Mouse (Mus musculus): ENCODE results near the gene Oxnad1.
"Not testable (repeated sequence)": the region's sequence is repeated elsewhere in the genome, so short reads cannot be mapped to it uniquely, and the experiment has no call there.

The Oxnad1 gene

DNA sequence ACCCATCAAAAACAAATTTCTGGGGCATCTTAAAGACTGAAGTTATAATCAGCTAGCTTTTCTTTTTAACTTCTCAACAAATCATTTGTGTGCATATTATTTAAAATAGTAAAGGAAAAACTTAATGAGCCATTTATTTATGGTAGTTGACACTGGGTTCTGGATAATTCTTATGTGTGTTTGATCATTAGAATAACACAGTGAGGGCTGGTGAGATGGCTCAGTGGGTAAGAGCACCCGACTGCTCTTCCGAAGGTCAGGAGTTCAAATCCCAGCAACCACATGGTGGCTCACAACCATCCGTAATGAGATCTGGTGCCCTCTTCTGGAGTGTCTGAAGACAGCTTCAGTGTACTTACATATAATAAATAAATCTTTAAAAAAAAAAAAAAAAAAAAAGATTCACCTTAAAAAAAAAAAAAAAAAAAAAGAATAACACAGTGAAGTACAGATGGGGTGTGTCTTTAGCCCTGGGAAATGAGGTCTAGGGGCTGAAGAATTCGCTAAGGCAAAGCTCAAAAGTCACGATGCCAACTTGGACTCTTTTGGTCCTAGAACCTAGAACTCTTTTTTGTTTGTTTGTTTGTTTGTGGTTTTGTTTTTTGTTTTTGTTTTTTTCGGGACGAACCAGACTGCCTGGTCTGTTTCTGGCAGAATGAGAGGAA lies 2.5 kb downstream of the Oxnad1 start:
- DNase-seq (ENCODE audit: low spot score in 2 of 2), result not testable (repeated sequence)

DNA sequence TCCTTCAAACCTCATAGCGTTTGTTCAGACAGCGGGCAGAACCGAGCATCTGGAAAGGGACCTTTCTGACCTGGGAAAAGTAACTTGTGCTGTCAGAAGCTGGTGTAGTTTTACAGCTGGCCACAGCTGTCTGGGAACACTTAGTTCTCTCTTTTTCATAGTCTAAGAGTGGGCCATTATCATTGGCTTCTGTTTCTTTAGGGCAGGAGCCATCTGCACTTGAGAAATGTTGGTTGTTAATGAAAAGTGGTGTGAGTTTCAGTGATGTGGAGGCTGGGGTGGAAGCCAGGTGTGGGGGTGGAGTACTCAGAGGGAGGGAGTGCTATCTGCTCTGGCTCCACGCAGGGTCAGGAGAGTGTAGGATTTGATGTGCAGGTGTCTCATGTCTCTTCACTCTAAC lies 6.0 kb downstream of the Oxnad1 start:
- no peak for DNase-seq (ENCODE audit: low spot score in 2 of 2)

DNA sequence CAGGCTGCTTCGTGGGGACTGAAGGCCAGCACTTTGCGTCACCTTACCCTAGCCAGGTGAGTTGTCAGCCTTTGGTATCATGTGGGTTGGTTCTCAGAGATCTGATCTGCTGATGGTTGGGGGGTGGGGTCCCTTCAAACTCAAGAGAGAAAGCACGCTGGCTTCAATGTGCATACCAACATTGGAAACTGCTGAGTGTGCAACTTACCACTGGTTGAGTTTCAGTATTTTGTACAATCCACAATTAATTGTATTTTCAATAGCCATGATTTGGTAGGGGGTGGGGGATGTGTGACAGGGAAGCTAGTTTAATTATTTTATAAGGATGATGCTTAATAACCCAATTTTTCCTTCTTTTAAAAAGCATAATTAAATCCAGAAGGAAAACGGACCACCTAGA lies 6.5 kb downstream of the Oxnad1 start:
- no peak for DNase-seq (ENCODE audit: low spot score in 2 of 2)

DNA sequence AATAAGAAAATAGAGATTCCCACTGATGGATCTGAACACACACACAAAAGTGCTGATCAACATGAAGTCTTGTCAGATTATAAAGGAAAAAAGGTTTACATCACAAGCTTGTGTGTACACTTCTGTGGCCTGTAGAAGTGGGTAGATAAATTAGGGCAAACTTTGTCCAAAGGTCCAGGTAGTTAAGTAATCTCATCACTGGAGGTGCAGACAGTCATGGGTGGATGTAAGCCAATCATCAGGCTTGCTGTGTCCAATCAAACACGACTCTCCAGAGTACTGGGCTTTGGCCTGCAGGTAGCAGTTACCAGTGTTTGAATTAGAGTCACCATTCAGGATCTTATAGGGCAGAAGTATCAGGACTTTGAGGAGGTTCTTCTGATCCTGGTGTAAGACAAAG lies 7.8 kb downstream of the Oxnad1 start:
- no peak for DNase-seq (ENCODE audit: low spot score in 2 of 2)

DNA sequence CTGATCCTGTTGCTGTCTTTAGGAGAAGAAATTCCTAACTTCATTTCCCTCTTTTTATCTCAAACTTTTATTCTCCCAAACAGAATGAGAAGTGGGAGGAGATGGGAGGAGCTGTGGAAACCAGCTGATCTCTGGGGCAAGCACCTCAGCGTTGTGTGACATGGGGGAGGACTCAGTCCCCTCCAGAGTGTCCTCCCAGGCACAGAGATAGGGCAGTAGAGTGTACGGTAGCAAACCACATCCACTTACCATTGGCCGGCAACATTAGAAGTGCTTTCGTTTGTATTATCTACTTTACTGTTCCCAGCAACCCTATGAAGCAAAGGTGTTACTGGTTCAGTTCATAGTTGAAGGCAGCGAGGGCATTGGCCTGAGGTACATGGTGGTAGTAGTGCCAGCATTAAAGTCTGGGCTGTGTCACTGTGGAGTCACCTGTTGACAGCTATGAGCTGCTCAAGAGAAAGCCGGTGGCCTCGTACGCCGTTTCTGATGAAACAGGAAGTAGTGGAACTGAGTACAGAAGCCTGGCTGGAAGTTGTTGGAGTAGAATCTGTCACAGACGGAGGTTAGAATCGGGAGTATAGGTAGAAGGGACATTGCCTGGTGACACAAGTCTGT lies 8.4 kb downstream of the Oxnad1 start:
- DNase-seq (ENCODE audit: low spot score in 2 of 2), result no peak

DNA sequence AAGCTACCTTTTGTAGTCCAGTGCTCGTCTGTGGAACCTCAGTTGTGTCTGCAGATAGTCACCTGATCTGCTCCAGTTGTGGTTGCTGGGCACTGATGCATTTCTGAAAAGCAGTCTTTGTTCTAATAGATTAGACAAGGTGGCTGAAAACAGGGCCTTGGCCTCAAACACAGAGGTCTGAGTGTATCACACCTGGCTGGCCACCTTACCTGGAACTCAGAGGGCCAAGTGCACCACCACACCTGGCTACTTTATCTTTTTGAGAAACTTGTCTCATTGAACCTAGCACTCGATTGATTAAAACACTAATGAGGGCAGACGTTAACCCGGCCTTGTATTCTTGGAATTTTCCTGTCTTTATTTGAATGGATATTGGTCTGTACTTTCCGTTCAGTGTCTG lies 10.5 kb downstream of the Oxnad1 start:
- no peak for DNase-seq (ENCODE audit: low spot score in 2 of 2)

DNA sequence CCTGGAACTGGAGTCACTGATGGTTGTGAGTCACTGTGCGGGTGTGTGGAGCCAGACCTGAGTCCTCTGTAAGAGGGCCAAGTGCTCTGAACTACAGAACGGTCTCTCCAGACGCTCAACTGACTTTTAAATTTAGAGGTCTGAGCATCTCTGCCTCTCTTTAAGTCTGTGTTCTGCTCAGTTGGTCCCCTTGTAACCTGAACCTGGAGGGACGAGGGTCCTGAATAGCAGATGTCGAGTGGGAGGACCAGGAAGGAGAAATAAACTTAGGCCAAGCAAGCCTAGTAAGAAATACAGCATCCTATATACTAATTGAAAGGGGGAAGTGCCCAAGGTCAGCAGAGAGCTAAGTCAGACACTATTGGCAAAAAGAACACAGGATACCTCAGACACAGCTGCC lies 11.6 kb downstream of the Oxnad1 start:
- no peak for DNase-seq (ENCODE audit: low spot score in 2 of 2)

DNA sequence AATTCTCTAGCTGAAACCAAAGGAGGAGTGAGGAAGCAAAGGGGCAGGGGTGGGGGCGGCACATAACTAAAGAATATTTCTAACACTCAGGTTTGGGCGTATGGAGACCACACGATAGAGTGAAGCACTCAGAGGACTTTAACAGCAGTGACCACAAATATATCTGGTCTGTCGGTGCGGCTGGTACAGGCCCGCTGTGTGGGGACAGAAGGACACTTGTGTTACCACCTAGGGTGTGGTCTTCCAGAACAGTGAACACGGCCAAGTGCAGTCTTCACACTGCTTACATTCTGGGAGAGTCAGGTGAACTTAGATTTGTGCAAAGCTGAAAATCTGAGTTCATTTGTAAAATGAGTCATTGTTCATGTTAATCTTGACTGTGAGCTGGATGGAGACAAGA lies 12.5 kb downstream of the Oxnad1 start:
- no peak for DNase-seq (ENCODE audit: low spot score in 2 of 2)

DNA sequence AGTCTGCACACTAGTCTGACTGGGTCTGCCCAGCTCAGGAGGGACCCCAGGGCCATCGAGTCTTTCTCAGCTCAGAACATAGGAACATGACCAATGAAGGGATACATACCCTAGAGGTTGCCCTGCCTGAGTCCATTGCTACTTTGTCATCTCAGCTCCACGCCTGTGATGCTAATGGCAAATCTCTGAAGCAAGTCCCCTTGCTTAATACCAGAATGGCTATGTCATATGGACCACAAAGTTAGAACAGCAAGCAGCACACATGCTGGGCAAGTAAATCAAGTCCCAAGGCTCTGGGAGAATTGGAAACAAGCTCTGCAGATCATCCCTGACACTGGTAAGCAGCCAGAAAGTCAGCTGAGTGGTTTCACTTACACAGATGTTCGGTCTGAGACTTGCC lies 13.8 kb downstream of the Oxnad1 start:
- DNase-seq (ENCODE audit: low spot score in 2 of 2), result no peak

DNA sequence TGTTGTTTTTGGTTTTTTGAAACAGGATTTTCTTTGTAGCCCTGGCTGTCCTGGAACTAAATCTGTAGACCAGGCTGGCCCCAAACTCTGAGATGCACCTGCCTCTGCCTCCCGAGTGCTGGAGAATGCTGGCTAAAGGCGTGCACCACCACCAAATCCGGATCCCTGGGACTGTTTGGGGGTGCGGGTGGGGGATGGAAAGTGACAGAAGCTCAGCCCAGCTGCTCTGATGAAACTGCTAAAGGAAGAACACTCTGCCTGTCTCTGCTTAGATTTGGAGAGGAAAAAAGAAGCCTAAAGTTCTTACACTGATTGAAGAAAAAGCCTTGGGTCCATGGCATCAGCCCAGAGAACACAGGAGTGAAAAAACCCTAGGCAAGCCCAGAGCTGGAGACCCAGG lies 18.4 kb downstream of the Oxnad1 start:
- no peak for DNase-seq (ENCODE audit: low spot score in 2 of 2)

DNA sequence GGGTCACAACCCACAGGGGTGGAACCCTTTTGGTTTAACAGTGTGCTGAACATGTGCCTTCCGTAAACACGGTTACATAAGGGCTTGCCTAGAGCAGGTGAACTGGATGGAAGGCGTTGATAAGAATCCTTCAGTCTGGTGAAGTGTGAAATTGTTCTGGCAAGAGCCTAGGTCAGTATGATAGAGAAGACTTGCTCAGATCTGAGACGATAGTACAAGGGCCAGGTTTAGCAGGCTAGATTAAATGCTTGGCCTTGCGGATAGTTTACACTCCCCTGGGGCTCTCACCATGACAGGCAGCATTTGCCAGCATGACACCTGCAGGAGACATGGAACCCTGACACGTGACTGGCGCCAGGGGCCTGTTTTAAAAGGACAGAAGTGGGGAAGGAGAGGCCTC lies 20.5 kb downstream of the Oxnad1 start:
- DNase-seq (ENCODE audit: low spot score in 2 of 2), result no peak

DNA sequence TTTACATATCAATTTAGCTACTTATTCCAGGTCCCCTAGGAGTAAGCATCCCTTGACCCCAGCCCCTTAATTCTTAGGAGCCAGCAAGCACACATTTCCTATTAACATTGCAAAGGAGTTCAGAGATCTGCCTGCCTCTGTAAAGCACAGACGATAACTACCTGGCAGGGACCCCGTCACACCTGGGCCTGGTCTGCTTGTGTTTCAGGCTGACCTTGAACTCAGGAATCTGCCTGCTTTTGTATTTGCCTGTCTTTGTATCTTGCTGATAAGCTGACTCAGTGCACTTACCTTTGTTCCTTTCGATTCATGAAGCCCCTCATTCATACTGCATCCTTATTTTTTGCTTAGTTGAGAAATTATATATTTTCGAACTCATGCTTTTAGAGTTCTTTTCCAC lies 21.7 kb downstream of the Oxnad1 start:
- DNase-seq (ENCODE audit: low spot score in 2 of 2), result no peak

DNA sequence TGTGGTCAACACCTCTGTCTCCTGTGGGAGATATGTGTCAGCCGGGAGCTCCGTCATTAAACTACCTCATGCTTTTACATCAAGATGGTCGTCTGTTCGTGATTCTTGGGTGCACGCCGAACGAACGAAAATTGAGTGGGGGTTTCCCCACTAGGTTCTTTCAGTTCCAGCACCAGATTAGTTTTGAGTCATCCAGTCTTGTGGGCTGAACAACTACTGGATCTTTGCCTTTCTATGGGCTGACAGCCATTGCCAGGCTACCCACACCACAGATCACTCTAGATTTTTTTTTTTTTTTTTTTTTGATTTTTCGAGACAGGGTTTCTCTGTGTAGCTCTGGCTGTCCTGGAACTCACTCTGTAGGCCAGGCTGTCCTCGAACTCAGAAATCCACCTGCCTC lies 26.9 kb downstream of the Oxnad1 start:
- DNase-seq (ENCODE audit: low spot score in 2 of 2), result not testable (repeated sequence)

DNA sequence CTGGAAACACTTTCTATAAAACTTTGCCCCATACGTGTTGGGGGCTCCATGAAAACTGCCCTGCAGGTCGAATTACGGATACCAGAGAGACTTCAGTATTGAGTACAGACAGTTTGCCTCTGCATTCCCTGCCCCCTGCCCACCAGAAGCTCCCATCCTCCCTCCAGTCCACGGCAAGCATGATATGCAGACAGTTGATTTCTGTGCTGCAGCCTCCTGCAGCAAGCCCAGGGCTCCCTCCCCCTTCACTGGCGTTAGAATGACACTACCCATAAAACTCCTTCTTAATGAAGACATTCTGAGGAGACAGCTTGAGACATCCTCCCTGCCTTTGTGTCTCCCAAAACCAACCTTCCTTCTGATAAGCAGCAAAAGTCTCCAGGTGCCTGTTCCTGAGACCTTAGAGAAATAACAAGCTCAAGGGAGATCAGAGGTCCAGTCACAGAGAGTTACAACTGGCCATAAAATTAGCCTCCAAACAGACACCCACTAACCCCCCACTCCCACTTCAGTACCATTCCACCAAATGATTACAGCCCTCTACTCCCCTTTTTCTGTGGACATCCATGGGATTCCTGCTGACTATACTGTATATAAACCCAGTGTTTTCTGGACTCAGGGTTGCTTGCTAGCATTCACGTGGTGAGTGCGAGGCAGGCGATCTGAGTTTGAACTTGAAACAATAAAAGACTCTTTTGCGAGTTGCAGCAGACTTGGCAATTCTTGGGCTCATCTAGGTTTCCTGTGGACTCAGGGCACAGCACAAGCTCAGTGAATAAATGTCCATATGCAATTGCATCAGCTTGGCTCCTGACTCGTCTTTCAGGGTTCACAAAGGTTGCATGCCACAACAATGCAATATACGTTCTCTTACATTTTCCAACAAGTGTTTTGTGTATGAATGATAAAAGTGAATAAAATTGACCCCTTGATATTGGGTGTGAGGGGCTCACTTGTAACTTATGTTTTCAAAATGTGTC lies 36.1 kb downstream of the Oxnad1 start:
- no peak for DNase-seq (ENCODE audit: low spot score in 2 of 2)

DNA sequence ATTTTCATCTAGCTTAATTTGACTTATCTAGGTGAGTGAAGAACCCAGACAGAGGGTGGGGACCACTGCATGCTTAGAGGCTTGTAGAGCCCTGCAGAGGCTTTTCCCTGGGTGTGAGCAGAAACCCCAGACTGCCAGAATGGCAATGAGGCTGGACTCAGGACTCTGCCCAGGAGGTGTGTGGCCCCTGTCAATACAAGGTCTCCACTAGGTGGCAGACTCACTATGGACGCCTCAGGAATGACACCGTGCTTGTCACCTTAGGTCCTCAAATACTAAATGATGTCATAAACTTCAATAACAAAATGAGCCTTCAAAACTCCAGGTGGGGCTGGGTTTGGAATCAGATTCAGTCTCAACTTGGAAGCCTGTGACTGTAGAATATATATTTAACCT lies 36.7 kb downstream of the Oxnad1 start:
- DNase-seq (ENCODE audit: low spot score in 2 of 2), result no peak

DNA sequence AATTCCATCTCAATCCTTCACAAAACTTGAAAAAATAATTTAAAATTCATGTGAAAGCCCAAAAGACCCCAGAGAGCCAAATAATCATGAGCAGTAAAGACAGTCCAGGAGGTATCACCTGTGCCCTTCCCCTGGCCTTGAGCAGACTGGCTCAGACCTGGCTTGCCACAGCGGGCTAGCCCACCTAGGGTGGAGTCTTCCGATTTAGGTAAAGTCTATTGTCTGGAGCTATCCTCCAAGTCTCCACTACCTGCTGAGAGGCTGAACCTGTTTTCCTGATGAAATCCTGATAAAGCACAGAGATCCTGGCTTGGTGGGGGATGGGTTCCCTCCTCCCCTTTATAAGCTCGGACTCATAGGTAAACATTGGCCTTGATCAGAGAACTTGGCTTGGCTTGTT lies 39.1 kb downstream of the Oxnad1 start:
- no peak for DNase-seq (ENCODE audit: low spot score in 2 of 2)

DNA sequence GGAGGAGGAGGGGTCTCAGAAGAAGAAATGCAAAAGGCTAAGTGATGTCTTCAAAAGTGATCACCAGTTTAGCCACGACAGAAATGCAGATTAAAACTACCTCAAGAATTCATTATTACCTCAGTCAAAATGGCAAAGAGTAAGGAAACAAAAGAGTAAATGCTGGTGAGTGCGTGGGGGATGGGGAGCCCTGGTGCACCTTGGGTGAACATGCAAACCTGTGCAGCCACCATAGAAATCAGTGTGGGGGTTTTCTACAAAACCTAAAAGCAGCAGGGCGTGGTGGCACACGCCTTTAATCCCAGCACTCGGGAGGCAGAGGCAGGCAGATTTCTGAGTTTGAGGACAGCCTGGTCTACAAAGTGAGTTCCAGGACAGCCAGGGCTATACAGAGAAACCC lies 40.1 kb downstream of the Oxnad1 start:
- DNase-seq (ENCODE audit: low spot score in 2 of 2), result not testable (repeated sequence)

DNA sequence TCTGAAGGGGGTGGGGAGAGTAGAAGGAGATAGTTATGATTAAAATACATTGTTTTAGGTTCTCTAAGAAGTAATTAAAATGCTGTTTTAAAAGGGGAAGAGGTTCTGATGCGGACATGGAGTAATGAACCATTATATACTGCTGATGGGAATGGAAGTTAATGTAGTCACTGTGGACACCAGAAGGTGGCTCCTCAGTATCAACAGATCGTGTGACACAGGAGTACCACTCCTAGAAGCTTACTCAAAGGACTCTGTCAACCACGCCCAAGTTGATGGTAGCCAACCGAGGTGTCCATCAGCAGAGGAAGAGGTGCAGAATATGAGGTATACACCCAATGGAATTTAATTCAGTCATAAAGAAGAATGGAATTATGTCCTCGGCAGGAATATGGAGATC lies 43.2 kb downstream of the Oxnad1 start:
- DNase-seq (ENCODE audit: low spot score in 2 of 2), result no peak

DNA sequence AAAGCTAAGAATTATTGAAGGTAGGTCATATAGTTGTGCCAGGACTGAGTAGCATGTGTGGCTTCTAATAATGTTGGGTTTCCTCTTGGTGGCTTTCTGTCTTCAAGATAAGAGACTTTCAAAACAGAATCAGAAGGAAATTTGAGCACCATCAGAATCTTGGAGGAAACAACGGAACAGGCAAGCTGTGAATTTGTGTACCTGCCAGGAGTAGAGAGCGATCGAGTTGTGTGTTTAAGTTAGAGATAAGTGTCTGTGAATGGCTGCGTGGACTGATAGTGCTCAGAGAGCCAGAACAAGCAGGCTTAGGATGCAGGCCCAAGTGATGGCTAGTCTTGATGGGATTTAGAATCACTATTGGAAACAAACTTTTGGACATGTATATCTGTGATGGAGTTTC lies 46.7 kb downstream of the Oxnad1 start:
- DNase-seq (ENCODE audit: low spot score in 2 of 2), result no peak

DNA sequence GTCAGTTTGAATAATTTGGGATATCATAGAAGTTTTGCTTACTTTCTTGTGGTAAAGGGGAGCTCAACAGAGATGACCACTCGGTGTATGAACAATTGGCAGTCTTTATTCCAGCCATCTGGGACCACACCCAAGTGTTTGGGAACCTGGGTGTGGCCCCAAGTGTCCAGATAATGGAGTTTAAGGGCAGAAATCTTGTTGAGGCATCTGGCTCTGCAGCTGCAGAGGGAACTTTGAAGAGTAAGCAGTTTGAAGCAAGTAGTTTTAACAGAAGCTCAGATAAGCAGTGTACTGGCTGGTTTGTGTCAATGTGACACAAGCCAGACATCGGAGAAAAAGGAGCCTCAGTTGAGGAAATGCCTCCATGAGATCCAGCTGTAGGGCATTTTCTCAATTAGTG lies 49.1 kb downstream of the Oxnad1 start:
- no peak for DNase-seq (ENCODE audit: low spot score in 2 of 2)

DNA sequence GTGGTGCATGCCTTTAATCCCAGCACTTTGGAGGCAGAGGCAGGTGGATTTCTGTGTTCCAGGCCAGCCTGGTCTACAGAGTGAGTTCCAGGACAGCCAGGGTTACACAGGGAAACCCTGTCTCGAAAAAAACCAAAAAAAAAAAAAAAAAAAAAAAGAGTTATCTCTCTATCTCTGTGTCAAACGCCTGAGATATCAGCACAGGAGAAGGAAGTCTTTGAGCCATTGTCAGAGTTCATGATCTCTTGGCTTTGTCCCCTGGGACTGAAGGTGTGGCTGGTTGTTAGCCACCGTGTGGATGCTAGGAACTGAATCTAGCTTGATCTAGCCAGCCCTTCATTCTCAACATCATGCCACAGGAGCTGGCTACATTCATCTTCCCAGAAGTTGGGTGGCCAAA lies 51.3 kb downstream of the Oxnad1 start:
- not testable (repeated sequence) for DNase-seq (ENCODE audit: low spot score in 2 of 2)

DNA sequence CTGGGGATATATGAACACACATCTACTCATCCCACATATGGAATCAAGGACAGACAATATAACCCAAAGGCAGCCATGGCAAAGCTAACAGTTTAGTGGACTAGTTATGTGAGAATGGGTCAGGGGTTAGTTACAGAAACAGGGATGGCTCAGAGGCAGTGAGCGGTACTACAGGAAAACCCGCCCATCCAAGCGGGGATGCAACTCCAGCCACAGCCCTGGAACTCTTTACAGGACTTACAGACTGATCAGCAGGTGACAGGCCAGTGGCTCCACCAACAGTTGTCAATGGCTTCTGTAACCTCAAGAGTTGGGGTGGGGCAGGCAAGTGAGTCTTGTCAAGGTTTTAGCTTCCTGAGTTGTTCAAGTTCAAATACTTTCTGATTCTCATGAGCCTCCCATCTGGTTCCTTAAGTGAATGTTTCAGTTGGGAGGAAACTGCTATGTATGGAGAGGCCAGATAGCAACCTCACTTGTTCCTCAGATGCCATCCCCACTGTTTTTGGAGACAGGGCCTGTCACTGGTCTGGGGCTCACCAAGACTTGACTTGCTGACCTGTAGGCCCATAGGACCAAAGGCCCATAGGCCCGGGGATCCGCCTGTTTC lies 55.3 kb downstream of the Oxnad1 start:
- DNase-seq (ENCODE audit: low spot score in 2 of 2), result no peak

Data from frontal cortex, postnatal 10 days (tissue).